Mouse (Mus musculus) frontal cortex, adult 2 months (tissue): ENCODE results near the gene Tmem246. TPM values are rescaled to one million over a fixed set of nuclear protein-coding genes. Genes with fewer than 3 reads are reported as not detected.

Experiments used
- DNase-seq, 2 experiments: peaks; one replicate each; pipeline ENCODE4 v3.0.0; 2022; ENCODE audit warnings: low spot score in 1 of 2; ENCODE audit errors: extremely low spot score in 1 of 2
- polyA plus RNA-seq: library from polyadenylated mRNA; depleted of rRNA; stranded (reverse); fragments of >200 nt; gene quantifications from 2 replicates; pipeline ENCODE4 v1.2.3, GENCODE M21; 2012

The Tmem246 gene
- polyA plus RNA-seq, 1 experiment: 67.2 TPM

GRCm38 (mm10) chr4:49583965-49584831, 13.5 kb downstream of the Tmem246 start:
- DNase-seq: no peak

- DNase-seq: no peak
Observed at GRCm38 (mm10) chr4:49581256-49581655, 16.4 kb downstream of the Tmem246 start.

GRCm38 (mm10) chr4:49572194-49572593, 25.5 kb downstream of the Tmem246 start:
- DNase-seq: no peak

GRCm38 (mm10) chr4:49567613-49568012, 30.1 kb downstream of the Tmem246 start:
- peak; percentile 60 to 90 for DNase-seq

GRCm38 (mm10) chr4:49559915-49560772, 37.5 kb downstream of the Tmem246 start:
- DNase-seq: peak in 1 of 2 experiments; percentile 19

- no peak for DNase-seq
Observed at GRCm38 (mm10) chr4:49558181-49558580, 39.5 kb downstream of the Tmem246 start.

- peak; percentile 25 to 30 for DNase-seq
Observed at GRCm38 (mm10) chr4:49557375-49557774, 40.3 kb downstream of the Tmem246 start.

GRCm38 (mm10) chr4:49553380-49553779, 44.3 kb downstream of the Tmem246 start:
- DNase-seq: no peak

GRCm38 (mm10) chr4:49549383-49549782, 48.3 kb downstream of the Tmem246 start, which contains the start of gene Aldob:
Aldob (minus strand) TSS chr4:49549546.
- DNase-seq: no peak

- DNase-seq: no peak
Observed at GRCm38 (mm10) chr4:49547544-49548219, 50.0 kb downstream of the Tmem246 start.

GRCm38 (mm10) chr4:49546873-49547543, 50.7 kb downstream of the Tmem246 start:
- DNase-seq: no peak

- no peak for DNase-seq
Observed at GRCm38 (mm10) chr4:49546026-49546425, 51.6 kb downstream of the Tmem246 start.

GRCm38 (mm10) chr4:49540966-49541365, 56.7 kb downstream of the Tmem246 start:
- no peak for DNase-seq

GRCm38 (mm10) chr4:49539665-49540064, 58.0 kb downstream of the Tmem246 start:
- DNase-seq: peak in 1 of 2 experiments; percentile 36

GRCm38 (mm10) chr4:49536671-49537070, 61.0 kb downstream of the Tmem246 start:
- DNase-seq: no peak

GRCm38 (mm10) chr4:49535675-49536294, 61.9 kb downstream of the Tmem246 start:
- no peak for DNase-seq

GRCm38 (mm10) chr4:49535036-49535435, 62.6 kb downstream of the Tmem246 start:
- no peak for DNase-seq
